ENCODE assay signal across 25 mouse cellular contexts in genomic region chr11:79403625-79404319, GRCm38 (mm10).
A peak's percentile ranks its signal among the peaks of the same experiment; 100 is the strongest.
DNase-seq lines count a peak whose midpoint lies in the region; ATAC-seq and TF ChIP-seq lines count a peak whose summit lies in the region.
"Had no signal": no experiment of that assay in that cellular context is flagged by ENCODE, and none has a peak within 500 bp of the region (broad histone marks: within the 10 kb centered on the region; RNA-seq: fewer than 3 reads in every experiment).

No protein-coding gene starts in this region.

- 79% methylated on average over 6 of the region's 6 CpGs for WGBS in lung, embryonic 14.5 days
- WGBS in intestine, embryonic 16.5 days = 64% methylated on average over 6 of the region's 6 CpGs
- 95% methylated on average over 6 of the region's 6 CpGs for WGBS in forebrain, embryonic 12.5 days

- no peaks in the 10 kb centered on the region for H3K9me3 ChIP-seq in lung, embryonic 14.5 days (ENCODE audit: low read depth, low read length)
- no peaks in the 10 kb centered on the region for H3K9me3 ChIP-seq in ES-Bruce4 (replicated peaks; ENCODE audit: control insufficient read depth, insufficient read depth, low read length, poor library complexity, severe bottlenecking)
- no peaks in the 10 kb centered on the region for H3K9me3 ChIP-seq in intestine, embryonic 16.5 days (ENCODE audit: control insufficient read depth, low read length)
- H3K9me3 ChIP-seq in forebrain, embryonic 12.5 days = no peaks in the 10 kb centered on the region
- H3K9me3 ChIP-seq: embryonic facial prominence, embryonic 15.5 days; heart, embryonic 10.5 days; heart, embryonic 15.5 days; limb, embryonic 13.5 days; midbrain, embryonic 10.5 days; midbrain, embryonic 15.5 days had no signal

- no peak for TF ChIP-seq CTCF in lung, embryonic 14.5 days (IDR thresholded peaks at IDR 0.05; ENCODE audit: low read depth)
- TF ChIP-seq CTCF in ES-Bruce4 (IDR thresholded peaks at IDR 0.05; ENCODE audit: low read depth, low read length) = no peak

- no peak for ATAC-seq in lung, embryonic 14.5 days (ENCODE audit: insufficient read depth)
- ATAC-seq in intestine, embryonic 16.5 days = peak; percentile 81
- no peak for ATAC-seq in forebrain, embryonic 12.5 days (ENCODE audit: low FRiP score)
- ATAC-seq: forebrain, embryonic 14.5 days; hindbrain, postnatal 0 days; midbrain, embryonic 15.5 days had no signal

- no peaks in the 10 kb centered on the region for H3K27me3 ChIP-seq in lung, embryonic 14.5 days (ENCODE audit: insufficient read depth, low read length)
- H3K27me3 ChIP-seq in ES-Bruce4 (ENCODE audit: control insufficient read depth, insufficient read depth, low read length, poor library complexity, severe bottlenecking) = no peaks in the 10 kb centered on the region
- H3K27me3 ChIP-seq in intestine, embryonic 16.5 days (replicated peaks; ENCODE audit: control insufficient read depth, insufficient read depth, low read length) = no peaks in the 10 kb centered on the region
- H3K27me3 ChIP-seq in forebrain, embryonic 12.5 days = no peaks in the 10 kb centered on the region
- H3K27me3 ChIP-seq: embryonic facial prominence, embryonic 15.5 days; heart, embryonic 15.5 days; limb, embryonic 13.5 days; midbrain, embryonic 15.5 days had no signal

- H3K9ac ChIP-seq in lung, embryonic 14.5 days = no peak overlapping the region
- no peak overlapping the region for H3K9ac ChIP-seq in ES-Bruce4 (ENCODE audit: low read depth, poor library complexity, severe bottlenecking)
- no peak overlapping the region for H3K9ac ChIP-seq in intestine, embryonic 16.5 days (ENCODE audit: low read depth, low read length)
- no peak overlapping the region for H3K9ac ChIP-seq in forebrain, embryonic 12.5 days
- H3K9ac ChIP-seq: embryonic facial prominence, embryonic 15.5 days; heart, embryonic 15.5 days; limb, embryonic 13.5 days; midbrain, embryonic 15.5 days had no signal

- DNase-seq in lung, embryonic 14.5 days = peak; percentile 32
- no peak for DNase-seq in lung, postnatal 4 days
- DNase-seq in naive thymus-derived CD4-positive, alpha-beta T cell, adult 2 months (ENCODE audit: low read depth) = peak; percentile 27
- DNase-seq in cerebellum, adult 9-10 months = no peak
- no peak for DNase-seq in spleen, adult 12 weeks (ENCODE audit: low spot score)
- DNase-seq: adrenal gland, postnatal 36 days; cerebellum, adult 18-20 months; cerebellum, postnatal 14 days; gastrocnemius, postnatal 25 days; heart, adult 11 months; kidney, adult 2 months; kidney, postnatal 36 days; right cerebral cortex, postnatal 4 days had no signal

- peaks cover 34% of the 10 kb centered on the region for H3K36me3 ChIP-seq in lung, embryonic 14.5 days (ENCODE audit: insufficient read depth)
- H3K36me3 ChIP-seq in ES-Bruce4 (ENCODE audit: control insufficient read depth, insufficient read depth, low read length, poor library complexity, severe bottlenecking) = no peaks in the 10 kb centered on the region
- H3K36me3 ChIP-seq in intestine, embryonic 16.5 days (ENCODE audit: control insufficient read depth, insufficient read depth, low read length) = no peaks in the 10 kb centered on the region; the same call in 1 of the 2 replicates
- peaks cover 10% of the 10 kb centered on the region for H3K36me3 ChIP-seq in forebrain, embryonic 12.5 days (replicated peaks)

- no peak overlapping the region for H3K27ac ChIP-seq in lung, embryonic 14.5 days (ENCODE audit: low read depth)
- no peak overlapping the region for H3K27ac ChIP-seq in ES-Bruce4 (ENCODE audit: insufficient read depth, low read length)
- no peak overlapping the region for H3K27ac ChIP-seq in intestine, embryonic 16.5 days (ENCODE audit: low read length)
- no peak overlapping the region for H3K27ac ChIP-seq in forebrain, embryonic 12.5 days
- H3K27ac ChIP-seq: embryonic facial prominence, embryonic 15.5 days; heart, embryonic 10.5 days; heart, embryonic 15.5 days; hindbrain, postnatal 0 days; limb, embryonic 13.5 days; midbrain, embryonic 10.5 days; midbrain, embryonic 15.5 days had no signal

- no peaks in the 10 kb centered on the region for H3K4me1 ChIP-seq in lung, embryonic 14.5 days (ENCODE audit: insufficient read depth)
- H3K4me1 ChIP-seq in ES-Bruce4 (ENCODE audit: control insufficient read depth, insufficient read depth, low read length) = peaks cover 3% of the 10 kb centered on the region
- no peaks in the 10 kb centered on the region for H3K4me1 ChIP-seq in intestine, embryonic 16.5 days (ENCODE audit: control insufficient read depth, insufficient read depth, low read length)
- no peaks in the 10 kb centered on the region for H3K4me1 ChIP-seq in forebrain, embryonic 12.5 days
- H3K4me1 ChIP-seq: embryonic facial prominence, embryonic 15.5 days; heart, embryonic 10.5 days; limb, embryonic 13.5 days; midbrain, embryonic 10.5 days; midbrain, embryonic 15.5 days had no signal

- no peak overlapping the region for H3K4me2 ChIP-seq in lung, embryonic 14.5 days
- no peak overlapping the region for H3K4me2 ChIP-seq in intestine, embryonic 16.5 days (ENCODE audit: low read depth, low read length)
- no peak overlapping the region for H3K4me2 ChIP-seq in forebrain, embryonic 12.5 days
- H3K4me2 ChIP-seq: embryonic facial prominence, embryonic 15.5 days; heart, embryonic 15.5 days; limb, embryonic 13.5 days; liver, embryonic 11.5 days; midbrain, embryonic 15.5 days had no signal

- no peak for TF ChIP-seq POLR2A in ES-Bruce4 (IDR thresholded peaks at IDR 0.05; ENCODE audit: insufficient read depth, low read length)

- no peak overlapping the region for H3K4me3 ChIP-seq in lung, embryonic 14.5 days (ENCODE audit: low read depth, low read length)
- no peak overlapping the region for H3K4me3 ChIP-seq in ES-Bruce4 (ENCODE audit: low read depth, low read length)
- no peak overlapping the region for H3K4me3 ChIP-seq in intestine, embryonic 16.5 days (ENCODE audit: low read length)
- no peak overlapping the region for H3K4me3 ChIP-seq in forebrain, embryonic 12.5 days (replicated peaks)
- H3K4me3 ChIP-seq: embryonic facial prominence, embryonic 15.5 days; heart, embryonic 10.5 days; heart, embryonic 15.5 days; limb, embryonic 13.5 days; midbrain, embryonic 10.5 days; midbrain, embryonic 15.5 days had no signal

- TF ChIP-seq EP300 in ES-Bruce4 (IDR thresholded peaks at IDR 0.05; ENCODE audit: insufficient read depth, low read depth, low read length) = 0 out of 2 replicates have a peak, but pooled peaks have one; percentile 27

Comparison
In these comparisons a context has a peak if more than half of its experiments do, and no peak if none do; other contexts are left out.
1. DNase-seq: peak in lung, embryonic 14.5 days (single experiment) and naive thymus-derived CD4-positive, alpha-beta T cell, adult 2 months (single experiment); none in lung, postnatal 4 days (0 of 2), cerebellum, adult 9-10 months (single experiment) and spleen, adult 12 weeks (single experiment).